Mouse (Mus musculus): ENCODE data around the gene Kptn. TPM values are rescaled to one million over a fixed set of nuclear protein-coding genes. Genes with fewer than 3 reads are reported as not detected.

Kptn gene
- total RNA-seq, 4 experiments from 2014 or later = 35.4 to 47.0 (median 41.5) TPM

DNA sequence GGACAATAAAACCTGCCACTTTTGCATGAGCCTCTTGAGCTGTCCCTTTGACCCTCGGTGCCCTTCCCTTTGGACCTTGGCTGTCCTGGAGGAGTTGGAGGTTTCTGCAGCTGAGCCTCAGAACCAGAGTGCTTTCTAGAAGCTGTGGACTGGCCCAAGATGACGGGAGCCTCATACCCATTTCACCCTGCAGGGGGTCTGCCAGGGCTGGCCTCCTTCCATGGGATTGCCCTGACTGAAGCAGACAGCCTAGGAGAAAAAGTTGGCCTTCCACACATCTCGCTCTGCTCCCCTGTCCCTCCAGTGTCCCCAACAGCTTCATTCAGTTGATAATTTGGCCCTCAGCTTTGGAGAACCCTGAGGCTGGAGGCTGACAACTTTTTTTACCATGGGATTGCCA lies 2.6 kb upstream of the Kptn start:
- DNase-seq (ENCODE audit: low spot score in 2 of 2) = no peak

GRCm38 (mm10) chr7:16120262-16120600 lies 536 bp downstream of the Kptn start:
- DNase-seq (ENCODE audit: low spot score in 2 of 2) = no peak

- no peak for DNase-seq (ENCODE audit: low spot score in 2 of 2)
Observed at GRCm38 (mm10) chr7:16125829-16126228, 6.1 kb downstream of the Kptn start.

DNA sequence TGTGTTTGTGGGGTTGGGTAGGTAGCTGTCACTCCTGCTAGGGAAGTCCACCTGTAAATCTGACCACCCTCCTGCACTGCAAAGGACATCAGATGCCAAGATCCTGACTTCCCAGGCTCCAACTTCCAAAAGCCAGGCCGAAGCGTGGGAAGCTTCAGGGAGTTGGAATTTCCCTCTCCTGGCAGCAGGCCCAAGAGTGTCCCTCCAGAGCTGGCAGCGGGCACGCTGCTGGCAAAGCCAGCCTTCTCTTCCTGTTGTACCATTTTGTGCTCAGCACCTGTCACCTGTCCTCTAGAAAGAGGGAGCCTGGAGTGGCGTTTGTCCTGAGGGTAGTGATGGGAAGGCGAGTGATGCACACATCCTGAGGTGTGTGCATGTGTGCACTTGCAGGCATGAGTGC lies 8.6 kb downstream of the Kptn start:
- no peak for DNase-seq (ENCODE audit: low spot score in 2 of 2)

GRCm38 (mm10) chr7:16128899-16129298 lies 9.2 kb downstream of the Kptn start:
- no peak for DNase-seq (ENCODE audit: low spot score in 2 of 2)

GRCm38 (mm10) chr7:16129421-16129845 lies 9.7 kb downstream of the Kptn start, which contains the start of gene Slc8a2:
TSS of gene Slc8a2 (plus strand) at chr7:16129826.
- DNase-seq (ENCODE audit: low spot score in 2 of 2) = peak; percentile 86 to 90

DNA sequence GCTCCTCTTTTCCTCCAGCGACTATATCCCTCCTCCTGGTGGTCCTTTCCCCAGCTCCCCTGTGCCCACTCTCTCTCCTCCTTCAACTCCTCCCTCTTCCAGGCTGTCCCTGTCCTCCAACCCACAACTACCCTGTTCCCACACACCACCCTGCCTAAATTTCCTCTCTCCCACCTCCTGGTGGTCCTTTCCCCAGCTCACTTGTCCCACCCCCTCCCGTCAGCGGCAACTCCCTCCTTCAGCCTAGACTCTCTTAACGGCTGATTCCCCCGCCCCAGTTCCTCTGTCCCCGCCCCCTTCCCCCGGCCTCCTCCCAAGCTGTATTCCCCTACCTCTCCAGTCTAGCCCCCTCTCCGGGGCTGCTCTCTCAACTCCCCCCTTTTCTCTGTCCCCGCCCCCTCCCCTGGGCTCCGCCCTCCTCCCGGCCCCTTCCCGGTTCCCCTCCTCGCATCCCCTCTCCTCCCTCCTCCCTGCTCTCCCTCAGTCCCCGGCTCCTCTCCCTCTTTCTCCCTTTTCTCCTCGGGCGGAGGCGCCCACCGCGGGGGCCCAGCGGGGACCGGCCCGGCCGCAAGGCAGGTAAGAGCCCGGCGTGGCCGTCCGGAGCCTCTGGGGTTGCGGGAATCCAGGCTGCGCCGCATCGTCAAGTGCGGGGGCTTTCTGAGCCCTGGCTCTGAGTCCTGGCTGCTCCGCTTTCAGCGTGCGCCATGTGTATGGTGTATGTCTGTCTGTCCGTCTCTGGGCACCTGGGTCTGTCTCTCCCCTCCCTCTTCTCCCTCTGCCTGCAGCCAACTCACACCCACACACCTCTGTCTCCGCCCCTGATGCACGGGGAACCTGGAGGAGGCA lies 10.4 kb downstream of the Kptn start:
- peak in 1 of 2 experiments; percentile 50 for DNase-seq (ENCODE audit: low spot score in 2 of 2)

GRCm38 (mm10) chr7:16130956-16131634 lies 11.4 kb downstream of the Kptn start:
- no peak for DNase-seq (ENCODE audit: low spot score in 2 of 2)

- DNase-seq (ENCODE audit: low spot score in 2 of 2) = no peak
Observed at GRCm38 (mm10) chr7:16132161-16132581, 12.5 kb downstream of the Kptn start.

- DNase-seq (ENCODE audit: low spot score in 2 of 2) = no peak
Observed at GRCm38 (mm10) chr7:16132926-16133325, 13.2 kb downstream of the Kptn start.

DNA sequence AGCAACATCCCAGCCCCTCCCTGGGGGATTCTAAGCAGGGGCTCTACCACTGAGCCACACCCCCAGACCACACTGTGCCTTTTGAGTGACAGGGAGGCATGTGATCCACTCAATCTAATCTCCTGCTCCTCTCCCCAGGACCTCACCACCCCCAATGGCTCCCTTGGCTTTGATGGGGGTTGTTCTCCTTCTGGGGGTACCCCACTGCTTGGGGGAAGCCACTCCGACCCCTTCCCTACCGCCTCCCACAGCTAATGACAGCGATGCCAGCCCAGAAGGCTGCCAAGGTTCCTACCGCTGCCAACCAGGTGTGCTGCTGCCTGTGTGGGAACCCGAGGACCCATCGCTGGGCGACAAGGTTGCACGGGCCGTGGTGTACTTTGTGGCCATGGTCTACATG lies 14.0 kb downstream of the Kptn start:
- DNase-seq (ENCODE audit: low spot score in 2 of 2) = no peak

GRCm38 (mm10) chr7:16134951-16135392 lies 15.3 kb downstream of the Kptn start:
- DNase-seq (ENCODE audit: low spot score in 2 of 2) = no peak

GRCm38 (mm10) chr7:16146489-16147410 lies 27.1 kb downstream of the Kptn start:
- peak in 1 of 2 experiments; percentile 72 for DNase-seq (ENCODE audit: low spot score in 2 of 2)

GRCm38 (mm10) chr7:16147643-16148042 lies 27.9 kb downstream of the Kptn start:
- no peak for DNase-seq (ENCODE audit: low spot score in 2 of 2)

DNA sequence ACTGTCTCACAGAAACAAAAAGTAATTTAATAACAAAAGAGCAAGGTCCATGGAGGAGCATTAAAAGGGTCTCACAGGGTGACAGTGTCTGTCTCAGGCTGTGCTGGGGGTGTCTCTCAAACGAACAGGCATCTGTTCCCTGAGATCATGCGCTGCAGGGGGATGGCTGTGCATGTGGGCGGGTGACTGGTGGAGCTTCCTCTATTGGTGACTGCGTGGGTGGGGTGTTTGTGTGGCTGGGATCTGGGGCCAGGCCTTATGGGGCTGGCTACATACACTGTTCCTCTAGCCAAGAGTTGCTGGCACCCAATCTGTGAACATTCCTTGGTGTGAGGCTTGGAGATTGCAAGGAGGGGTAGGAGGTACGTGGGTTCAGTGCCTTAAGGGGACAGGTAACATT lies 29.5 kb downstream of the Kptn start:
- peak; percentile 85 to 90 for DNase-seq (ENCODE audit: low spot score in 2 of 2)

DNA sequence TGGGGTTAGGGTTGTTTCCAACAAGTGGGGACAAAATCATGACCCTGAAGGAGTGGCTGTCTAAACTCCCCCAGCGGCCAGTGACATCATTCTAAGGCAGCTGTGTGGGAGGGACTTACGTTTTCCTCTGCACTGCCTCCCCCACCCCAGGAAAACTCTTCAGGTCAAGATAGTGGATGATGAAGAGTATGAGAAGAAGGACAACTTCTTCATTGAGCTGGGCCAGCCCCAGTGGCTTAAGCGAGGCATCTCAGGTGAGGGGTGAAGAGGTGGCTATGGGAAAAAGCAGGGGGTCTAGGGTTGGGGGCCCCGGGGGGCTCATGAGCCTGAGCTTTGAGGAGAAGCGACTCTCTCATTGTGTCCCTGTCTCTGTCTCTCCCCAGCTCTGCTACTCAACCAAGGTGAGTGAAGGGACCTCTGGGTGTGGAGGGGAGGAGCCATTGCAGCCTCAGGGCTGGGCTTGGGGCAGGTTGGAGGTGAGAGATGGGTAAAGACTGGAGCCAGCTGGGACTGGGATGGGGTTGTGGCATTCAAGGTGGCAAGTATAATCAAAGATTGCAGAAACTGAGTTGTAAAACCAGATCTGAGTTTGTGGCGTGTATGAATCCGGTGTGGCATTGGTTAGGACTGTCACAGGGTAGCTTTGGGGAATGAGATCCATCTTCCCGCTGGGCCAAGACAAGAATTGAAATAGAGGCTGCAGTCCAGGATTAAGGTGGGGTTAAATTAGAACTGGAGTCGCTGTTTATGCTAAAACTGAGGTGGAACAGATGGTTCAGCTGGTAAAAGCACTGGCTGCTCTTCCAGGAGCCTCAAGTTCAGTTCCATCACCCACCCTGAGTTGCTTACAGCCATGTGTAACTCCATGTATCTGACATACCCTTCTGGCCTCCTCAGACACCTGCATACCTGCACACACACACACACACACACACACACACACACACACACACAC lies 30.8 kb downstream of the Kptn start:
- DNase-seq (ENCODE audit: low spot score in 2 of 2) = no peak

DNA sequence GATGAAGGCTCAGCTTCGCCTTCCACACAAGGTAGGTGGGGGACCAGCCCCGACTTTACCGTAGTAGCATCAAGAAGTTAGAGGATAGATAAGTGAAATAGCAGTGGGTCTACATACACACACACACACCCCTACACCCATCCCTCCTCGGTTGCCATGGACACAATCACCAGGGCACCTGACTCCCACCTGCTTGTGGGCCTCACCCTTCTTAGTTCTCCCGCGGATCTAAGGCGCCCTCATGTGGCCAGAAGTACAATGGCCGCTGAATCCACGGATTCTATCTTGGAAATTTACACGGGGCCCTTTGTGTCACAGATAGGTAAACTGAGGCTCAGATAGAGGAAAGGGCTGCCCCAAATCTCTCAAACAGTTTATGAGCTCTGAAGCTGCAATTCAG lies 33.8 kb downstream of the Kptn start:
- DNase-seq (ENCODE audit: low spot score in 2 of 2) = peak in 1 of 2 experiments; percentile 56

DNA sequence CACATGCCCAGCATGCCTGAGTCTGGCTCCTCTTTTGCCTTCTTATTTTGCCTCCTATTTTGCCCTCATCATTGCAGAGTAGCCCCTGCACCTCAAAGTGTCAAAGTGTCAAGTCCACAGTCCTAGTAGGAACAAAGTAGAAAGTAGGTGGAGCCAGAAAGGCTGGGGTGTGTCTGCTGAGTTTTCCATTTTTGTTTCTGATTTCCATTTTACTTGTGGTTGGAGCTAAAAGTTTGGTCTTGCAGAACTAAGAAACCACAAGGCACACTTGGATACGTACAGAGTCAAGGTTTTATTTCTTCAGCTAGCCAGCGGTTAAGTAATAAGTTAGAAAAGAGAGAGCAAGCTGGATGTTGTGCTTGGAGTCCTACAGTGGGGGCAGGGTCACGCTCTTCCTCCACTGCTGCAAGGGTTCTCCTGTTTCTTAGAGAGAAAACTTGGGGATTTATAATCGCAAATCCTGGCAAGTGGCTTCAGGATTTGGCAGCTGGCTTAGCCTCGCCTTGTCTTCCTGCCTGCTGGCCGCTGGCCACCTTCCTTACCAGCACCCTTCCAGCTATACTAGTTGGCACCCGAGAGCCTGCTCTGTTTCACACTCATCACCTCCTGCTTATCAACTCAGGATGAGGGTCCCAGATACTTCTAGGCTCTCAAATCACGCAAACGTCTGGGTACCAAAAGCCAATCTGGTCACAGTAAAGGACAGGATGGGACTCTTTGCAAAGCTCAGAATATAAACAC lies 35.6 kb downstream of the Kptn start:
- DNase-seq (ENCODE audit: low spot score in 2 of 2) = no peak

GRCm38 (mm10) chr7:16156105-16156714 lies 36.5 kb downstream of the Kptn start:
- DNase-seq (ENCODE audit: low spot score in 2 of 2) = no peak
